Mouse (Mus musculus) olfactory bulb, adult 2 months (tissue): ENCODE measurements around the gene 1700129C05Rik. TPM values are rescaled to one million over a fixed set of nuclear protein-coding genes. Genes with fewer than 3 reads are reported as not detected.

Experiments
- H3K27ac ChIP-seq: fragments of 200-500 bp; 2 replicates; pipeline ENCODE4 v1.5.1; 2012; ENCODE audit warnings: low read depth, low read length; ENCODE audit not compliant: insufficient read depth
- H3K4me1 ChIP-seq: fragments of 200-500 bp; 2 replicates; pipeline ENCODE4 v1.6.1; 2012; ENCODE audit warnings: low read length; ENCODE audit not compliant: control insufficient read depth, insufficient read depth
- H3K4me3 ChIP-seq: fragments of 200-500 bp; 2 replicates; pipeline ENCODE4 v1.5.1; 2012; ENCODE audit warnings: mild to moderate bottlenecking, low read depth, low read length, moderate library complexity; ENCODE audit not compliant: insufficient read depth
- CTCF ChIP-seq: fragments of 200-500 bp; IDR thresholded peaks from 2 replicates; pipeline ENCODE4 v1.5.1; 2012; ENCODE audit warnings: low read depth, mild to moderate bottlenecking, low read length, moderate library complexity; ENCODE audit not compliant: insufficient read depth
- POLR2A ChIP-seq: fragments of 200-500 bp; IDR thresholded peaks from 2 replicates; pipeline ENCODE4 v1.6.1; 2012; ENCODE audit warnings: mild to moderate bottlenecking, low read depth, low read length, moderate library complexity; ENCODE audit not compliant: insufficient read depth
- WGBS: fragments of 180-500 bp; shearing (Covaris S2); methylation state at CpG from one replicate; pipeline ENCODE4 v1.1.7; 2018; 5-methylcytosine and 5-hydroxymethylcytosine counted together
- polyA plus RNA-seq: library from polyadenylated mRNA; stranded (reverse); fragments of >200 nt; gene quantifications from 2 replicates; pipeline ENCODE4 v1.2.4, GENCODE M21; 2012; ENCODE audit warnings: low replicate concordance; ENCODE audit not compliant: missing spikeins, insufficient read depth, insufficient read length

The 1700129C05Rik gene
- polyA plus RNA-seq, 1 experiment, result not detected

DNA sequence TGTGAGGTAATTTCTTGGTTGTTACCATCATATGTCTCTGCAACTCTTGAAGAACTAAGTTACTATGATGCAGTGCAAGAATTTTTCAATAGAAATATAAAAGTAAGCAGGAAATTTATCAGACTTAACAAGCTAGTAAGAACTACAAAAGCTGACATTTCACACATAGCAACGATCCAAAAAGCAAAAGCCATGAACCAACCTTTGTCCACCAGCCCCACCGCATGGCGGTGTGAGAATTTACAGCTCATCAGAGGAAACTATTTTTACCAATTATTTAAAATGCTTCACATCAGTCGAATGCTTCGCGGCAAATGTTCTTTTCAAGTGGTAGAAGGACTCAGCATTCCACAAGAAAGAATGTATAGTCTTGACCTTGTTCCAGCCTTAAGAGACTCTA is 58.3 kb downstream of the 1700129C05Rik start:
- H3K4me3 ChIP-seq, result no peak overlapping the region
- TF ChIP-seq POLR2A (no peak), CTCF (no peak)
- no peaks in the 10 kb centered on the region for H3K4me1 ChIP-seq
- no peak overlapping the region for H3K27ac ChIP-seq
- 10% methylated on average over 6 of the region's 6 CpGs for WGBS

Other genes starting within 250 kb of the 1700129C05Rik start
- not detected in 2 replicates for gene Gm5142, start 35.9 kb upstream of the 1700129C05Rik start, polyA plus RNA-seq
- gene Rcbtb1, start 58.3 kb upstream of the 1700129C05Rik start, polyA plus RNA-seq, result not detected in 2 replicates
- gene Gm6904, start 117.3 kb upstream of the 1700129C05Rik start, polyA plus RNA-seq, result not detected in 2 replicates
- not detected in 2 replicates for gene Phf11a, start 154.6 kb upstream of the 1700129C05Rik start, polyA plus RNA-seq
- not detected in 2 replicates for gene Phf11b, start 198.5 kb upstream of the 1700129C05Rik start, polyA plus RNA-seq
- not detected in 2 replicates for gene Phf11d, start 222.6 kb upstream of the 1700129C05Rik start, polyA plus RNA-seq